Mouse (Mus musculus): ENCODE measurements at regions not wholly inside any gene's neighbourhood (a gene's known extent, or its start where the extent isn't known, plus 50 kb on each side); places are given as distances from the start of the nearest gene placed in this dataset.

GRCm38 (mm10) chr11:105538421-105539210, 51.2 kb upstream of the Tanc2 start:
- DNase-seq (ENCODE audit: low read depth), result no peak

GRCm38 (mm10) chr11:105532616-105533015, 57.2 kb upstream of the Tanc2 start:
- DNase-seq (ENCODE audit: low read depth), result no peak

- DNase-seq (ENCODE audit: low read depth), result no peak
These were observed 59.1 kb upstream of the Tanc2 start for GRCm38 (mm10) chr11:105530711-105531157.

- no peak for DNase-seq (ENCODE audit: low read depth)
These were observed 63.7 kb upstream of the Tanc2 start for GRCm38 (mm10) chr11:105526066-105526465.

- DNase-seq (ENCODE audit: low read depth), result peak; percentile 65
These were observed 64.2 kb upstream of the Tanc2 start for GRCm38 (mm10) chr11:105525608-105526007.

GRCm38 (mm10) chr11:105524400-105524799, 65.4 kb upstream of the Tanc2 start:
- DNase-seq (ENCODE audit: low read depth), result no peak

- DNase-seq (ENCODE audit: low read depth), result no peak
These were observed 66.0 kb upstream of the Tanc2 start for GRCm38 (mm10) chr11:105523765-105524164.

- no peak for DNase-seq (ENCODE audit: low read depth)
These were observed 63.9 kb upstream of the March10 start for GRCm38 (mm10) chr11:105520398-105520797.

- no peak for DNase-seq (ENCODE audit: low read depth)
These were observed 56.7 kb upstream of the March10 start for GRCm38 (mm10) chr11:105513275-105513674.

- no peak for DNase-seq (ENCODE audit: low read depth)
These were observed 54.1 kb upstream of the March10 start for GRCm38 (mm10) chr11:105510626-105511025.

- no peak for DNase-seq (ENCODE audit: low read depth)
These were observed 53.5 kb upstream of the March10 start for GRCm38 (mm10) chr11:105510056-105510455.

GRCm38 (mm10) chr11:105508660-105509038, 52.1 kb upstream of the March10 start:
- DNase-seq (ENCODE audit: low read depth), result no peak

- DNase-seq (ENCODE audit: low read depth), result no peak
These were observed 51.6 kb upstream of the March10 start for GRCm38 (mm10) chr11:105507972-105508659.

GRCm38 (mm10) chr11:105507332-105507971, 50.9 kb upstream of the March10 start:
- DNase-seq (ENCODE audit: low read depth), result no peak
